Mouse (Mus musculus): ENCODE results near the gene Lrrc8c.

- no peak for TF ChIP-seq CTCF (IDR thresholded peaks at IDR 0.05; ENCODE audit: control insufficient read depth, insufficient read depth, insufficient replicate concordance, low read depth, low read length)
- TF ChIP-seq POLR2A (IDR thresholded peaks at IDR 0.05; ENCODE audit: control insufficient read depth, low read depth, low read length) = no peak
These were observed 127.9 kb downstream of the Lrrc8c start for GRCm38 (mm10) chr5:105647094-105647493.
